Mouse (Mus musculus): Measurements from ENCODE around the gene Cdc40.

DNA sequence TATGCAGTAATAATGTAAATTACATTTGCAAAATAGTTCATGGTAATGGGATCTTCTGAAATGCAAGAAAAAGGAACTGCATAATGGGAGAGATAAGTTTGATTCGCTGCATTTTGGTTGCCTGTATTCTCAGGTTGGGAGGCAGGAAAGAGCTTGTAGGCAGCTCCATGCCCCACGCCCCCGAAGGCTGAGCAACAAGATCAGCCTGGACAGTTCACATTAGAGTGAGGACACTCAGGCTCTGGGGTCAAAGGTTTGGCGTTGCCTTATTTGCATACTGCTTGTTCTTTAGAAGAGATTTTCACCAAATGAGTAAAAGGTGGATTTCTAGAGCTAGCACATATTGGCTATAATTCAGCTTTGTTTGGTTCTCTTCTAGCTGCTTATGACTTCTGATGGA lies 76.9 kb downstream of the Cdc40 start:
- TF ChIP-seq CTCF (IDR thresholded peaks at IDR 0.05; ENCODE audit: borderline replicate concordance, insufficient read depth, low read length): no peak
- TF ChIP-seq POLR2A (IDR thresholded peaks at IDR 0.05; ENCODE audit: low read depth, low read length): no peak

Measured in embryonic fibroblast, embryonic 13.5 days (primary cell).